Mouse (Mus musculus) ovary, postnatal 36 days (tissue): ENCODE measurements around the gene Cd80.
A peak's percentile ranks its signal among the peaks of the same experiment; 100 is the strongest.
"Not testable (repeated sequence)": the region's sequence is repeated elsewhere in the genome, so short reads cannot be mapped to it uniquely, and the experiment has no call there.

Source experiments
- DNase-seq: peaks from one replicate; pipeline ENCODE4 v3.0.0; 2022; ENCODE audit warnings: low spot score, mixed read lengths

Gene Cd80

GRCm38 (mm10) chr16:38455511-38456418 lies at the start of gene Cd80:
Gene Cd80, plus strand, starts transcription at chr16:38455561.
- no peak for DNase-seq

GRCm38 (mm10) chr16:38406293-38406692 lies 49.1 kb upstream of the Cd80 start:
- no peak for DNase-seq

- DNase-seq: no peak
Observed at GRCm38 (mm10) chr16:38406708-38407107, 48.7 kb upstream of the Cd80 start.

- no peak for DNase-seq
Observed at GRCm38 (mm10) chr16:38407584-38407983, 47.8 kb upstream of the Cd80 start.

- DNase-seq: no peak
Observed at GRCm38 (mm10) chr16:38408416-38408815, 46.9 kb upstream of the Cd80 start.

GRCm38 (mm10) chr16:38414953-38415352 lies 40.4 kb upstream of the Cd80 start:
- DNase-seq: no peak

- DNase-seq: no peak
Observed at GRCm38 (mm10) chr16:38425374-38425773, 30.0 kb upstream of the Cd80 start.

GRCm38 (mm10) chr16:38425799-38426198 lies 29.6 kb upstream of the Cd80 start:
- no peak for DNase-seq

GRCm38 (mm10) chr16:38431446-38432185 lies 23.7 kb upstream of the Cd80 start:
- no peak for DNase-seq

- DNase-seq: no peak
Observed at GRCm38 (mm10) chr16:38432498-38433425, 22.6 kb upstream of the Cd80 start, which contains the start of gene Pla1a. Gene Pla1a, minus strand, starts transcription at chr16:38433145.

- DNase-seq: no peak
Observed at GRCm38 (mm10) chr16:38433514-38433913, 21.8 kb upstream of the Cd80 start.

GRCm38 (mm10) chr16:38434295-38434795 lies 21.0 kb upstream of the Cd80 start:
- peak; percentile 31 for DNase-seq

GRCm38 (mm10) chr16:38439190-38439589 lies 16.2 kb upstream of the Cd80 start:
- no peak for DNase-seq

- no peak for DNase-seq
Observed at GRCm38 (mm10) chr16:38440403-38440802, 15.0 kb upstream of the Cd80 start.

- no peak for DNase-seq
Observed at GRCm38 (mm10) chr16:38441611-38442010, 13.8 kb upstream of the Cd80 start.

GRCm38 (mm10) chr16:38442216-38442615 lies 13.1 kb upstream of the Cd80 start:
- no peak for DNase-seq

GRCm38 (mm10) chr16:38443721-38444464 lies 11.5 kb upstream of the Cd80 start:
- no peak for DNase-seq

GRCm38 (mm10) chr16:38445046-38445445 lies 10.3 kb upstream of the Cd80 start:
- no peak for DNase-seq

- no peak for DNase-seq
Observed at GRCm38 (mm10) chr16:38445576-38445975, 9.8 kb upstream of the Cd80 start.

- DNase-seq: not testable (repeated sequence)
Observed at GRCm38 (mm10) chr16:38446141-38446540, 9.2 kb upstream of the Cd80 start.

- DNase-seq: no peak
Observed at GRCm38 (mm10) chr16:38447366-38447765, 8.0 kb upstream of the Cd80 start.
